Mouse (Mus musculus): ENCODE data around the gene Tmprss9. TPM values are rescaled to one million over a fixed set of nuclear protein-coding genes. Genes with fewer than 3 reads are reported as not detected.

Gene Tmprss9
- total RNA-seq, 2 experiments from 2014 or later: not detected

GRCm38 (mm10) chr10:80932700-80933420, 61.2 kb downstream of the Tmprss9 start:
- intact Hi-C loops (cut with DNase I): no loop called here
- DNase-seq: no peak

DNA sequence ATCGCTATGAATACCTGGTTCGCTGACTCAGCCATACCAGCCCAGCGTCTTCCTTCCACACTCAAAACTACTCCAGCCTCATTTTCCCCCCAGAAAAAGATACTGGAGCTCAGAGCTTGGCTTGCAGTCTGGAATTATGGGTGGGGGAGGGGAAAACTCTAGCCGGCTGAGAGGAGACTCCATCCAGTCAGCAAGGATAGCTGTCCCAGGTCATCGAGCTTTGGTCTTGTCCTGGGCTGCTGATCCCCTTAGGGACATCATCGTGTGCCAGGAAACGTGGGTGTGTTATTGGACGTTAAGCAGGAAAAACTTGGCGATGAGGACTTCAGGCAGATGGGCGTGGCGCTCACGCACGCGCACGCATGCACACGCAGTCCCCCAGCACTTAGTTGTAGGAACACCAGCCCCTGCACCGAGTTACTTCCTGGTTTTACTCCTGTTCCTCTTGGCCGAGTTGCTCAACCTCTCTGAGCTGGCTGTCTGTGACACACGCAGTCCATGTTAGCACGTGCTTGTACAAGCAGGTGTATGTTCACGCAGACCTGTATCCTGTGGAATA, 61.9 kb downstream of the Tmprss9 start:
- DNase-seq: peak in 1 of 2 experiments; percentile 61

DNA sequence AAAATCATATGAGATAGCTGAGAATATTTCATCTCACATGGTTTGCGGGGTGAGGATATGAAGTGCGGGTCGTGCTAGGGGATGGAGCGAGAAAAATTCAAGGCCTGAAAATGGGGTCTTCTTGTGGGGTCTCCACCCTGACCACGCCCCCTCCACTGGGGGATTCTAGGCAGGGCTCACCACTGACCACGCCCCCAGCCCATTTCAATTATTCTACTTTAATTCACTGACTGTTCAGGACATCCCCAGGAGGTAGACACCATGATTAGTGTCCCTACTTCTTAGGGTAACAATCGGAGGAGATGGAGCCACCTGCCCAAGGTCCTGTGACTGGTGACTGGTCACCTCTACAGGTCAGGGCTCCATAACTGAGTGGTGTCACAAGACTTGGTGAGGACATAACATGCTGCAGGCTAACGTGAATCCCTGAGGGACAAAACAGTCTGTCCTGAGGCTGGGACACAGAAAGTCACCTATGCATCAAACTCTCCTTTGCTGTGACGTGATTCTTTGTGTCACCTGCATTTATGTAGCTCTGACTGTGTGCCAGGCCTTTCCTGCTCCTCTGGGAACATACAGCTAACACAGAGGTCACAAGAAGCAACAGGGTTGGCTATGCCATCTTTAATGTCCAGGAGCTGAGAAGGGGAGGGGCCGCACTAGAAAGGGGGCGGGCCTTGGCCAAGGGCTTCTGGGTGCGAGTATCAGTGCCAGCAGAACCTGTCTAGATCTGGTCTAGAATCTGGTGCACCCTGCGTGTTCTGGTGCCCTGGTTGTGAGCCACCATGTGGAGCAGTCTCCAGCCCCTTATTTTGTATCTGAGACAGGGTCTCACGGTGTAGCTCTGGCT, 62.7 kb downstream of the Tmprss9 start:
- intact Hi-C loops (cut with DNase I): no loop called here

More for the DNA sequence above, 61.9 kb downstream of the Tmprss9 start:
- intact Hi-C loops (cut with DNase I): no loop called here

GRCm38 (mm10) chr10:80935241-80935640, 63.6 kb downstream of the Tmprss9 start:
- intact Hi-C loops (cut with DNase I): no loop called here
- DNase-seq: no peak

More for the DNA sequence above, 62.7 kb downstream of the Tmprss9 start:
- no peak for DNase-seq

DNA sequence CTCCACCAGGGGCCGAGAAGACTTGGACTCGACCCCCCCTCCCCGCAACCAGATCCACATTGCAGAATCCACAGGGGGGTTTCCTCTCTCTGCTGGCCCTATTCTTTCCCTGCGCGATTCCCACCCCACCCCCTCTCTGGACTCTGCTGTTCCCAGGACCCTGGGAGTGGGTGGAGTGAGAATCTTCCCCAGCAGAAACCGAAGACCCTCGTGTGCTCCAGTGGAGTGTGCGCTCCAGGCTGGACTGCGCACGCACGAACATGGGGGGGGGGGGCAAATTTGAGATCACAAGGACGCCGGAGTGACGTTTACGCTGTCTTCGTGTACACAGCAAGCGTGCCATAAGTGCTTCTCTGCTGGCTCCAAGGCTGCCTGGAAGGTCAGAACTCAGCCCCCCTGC, 64.0 kb downstream of the Tmprss9 start:
- intact Hi-C loops (cut with DNase I): no loop called here
- DNase-seq: no peak

DNA sequence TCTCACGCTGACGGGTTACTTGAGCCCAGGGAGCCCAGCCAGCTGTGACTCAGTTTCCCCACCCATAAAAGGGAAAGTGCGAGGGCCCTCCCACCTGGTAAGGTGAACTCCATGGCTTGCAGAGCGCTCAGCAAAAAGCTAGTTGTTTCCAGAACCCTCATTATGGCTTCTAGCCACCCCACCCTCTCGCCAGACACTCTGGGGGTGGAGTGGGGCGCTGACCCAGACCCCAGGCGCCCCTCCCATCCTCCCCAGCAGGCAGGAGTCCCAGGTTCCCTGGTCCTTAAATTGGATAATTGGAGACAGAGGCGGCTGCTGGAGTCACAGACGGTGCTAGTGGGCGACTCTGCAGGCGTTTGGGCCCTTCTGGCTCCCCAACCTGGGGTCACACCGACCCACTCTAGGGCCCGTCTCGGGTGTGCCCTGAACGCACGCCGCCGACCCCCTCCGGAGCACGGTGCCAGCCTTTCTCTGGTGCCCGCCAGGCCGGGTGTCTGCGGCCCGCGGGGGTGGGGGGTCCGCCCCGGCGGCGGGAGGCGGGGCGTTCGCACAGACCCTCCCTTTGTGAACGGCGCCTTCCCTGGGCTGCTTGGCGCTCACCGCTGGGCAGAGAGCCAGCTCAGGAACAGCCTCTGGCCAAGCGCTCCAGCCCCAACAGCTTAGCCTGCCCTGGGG, 64.6 kb downstream of the Tmprss9 start:
- DNase-seq: peak; percentile 79 to 81
- intact Hi-C loops (cut with DNase I): no loop called here

- intact Hi-C loops (cut with DNase I): no loop called here
- DNase-seq: no peak
These were observed 65.1 kb downstream of the Tmprss9 start for GRCm38 (mm10) chr10:80936810-80937164.

GRCm38 (mm10) chr10:80937646-80938045, 66.0 kb downstream of the Tmprss9 start:
- peak in 1 of 2 experiments; percentile 40 for DNase-seq
- intact Hi-C loops (cut with DNase I): no loop called here

DNA sequence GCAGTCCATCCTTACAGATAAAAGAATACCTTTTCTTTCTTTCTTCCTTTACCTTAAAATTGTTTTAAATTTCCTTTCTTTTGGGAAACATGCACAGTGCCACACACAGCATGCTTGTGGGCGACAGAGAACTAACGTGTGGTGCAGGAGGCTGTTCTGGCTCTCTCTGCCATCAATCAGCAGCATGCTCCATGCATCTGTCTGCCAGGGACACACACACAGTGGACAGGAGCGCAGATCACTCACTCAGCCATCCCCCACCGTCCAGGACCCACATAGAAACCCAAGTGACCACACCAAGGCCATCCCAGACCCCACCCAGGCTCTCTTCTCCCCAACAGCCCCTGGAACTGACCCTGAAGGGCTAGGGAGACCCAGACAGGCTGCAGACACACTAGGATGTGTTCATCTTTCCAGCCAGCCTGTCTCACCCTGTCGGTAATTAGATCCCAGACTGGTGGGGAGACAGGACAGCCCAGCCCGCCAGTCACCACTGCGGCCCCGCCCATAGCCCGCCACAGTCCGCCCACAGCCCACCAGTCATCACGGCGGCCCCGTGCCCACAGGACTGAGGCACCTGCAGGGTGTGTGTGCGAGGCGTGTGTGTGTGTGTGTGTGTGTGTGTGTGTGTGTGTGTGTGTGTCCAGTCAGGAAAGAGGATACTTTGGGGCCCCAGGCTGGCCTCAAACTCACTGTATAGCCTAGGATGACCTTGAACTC, 67.3 kb downstream of the Tmprss9 start:
- DNase-seq: no peak
- intact Hi-C loops (cut with DNase I): no loop called here

DNA sequence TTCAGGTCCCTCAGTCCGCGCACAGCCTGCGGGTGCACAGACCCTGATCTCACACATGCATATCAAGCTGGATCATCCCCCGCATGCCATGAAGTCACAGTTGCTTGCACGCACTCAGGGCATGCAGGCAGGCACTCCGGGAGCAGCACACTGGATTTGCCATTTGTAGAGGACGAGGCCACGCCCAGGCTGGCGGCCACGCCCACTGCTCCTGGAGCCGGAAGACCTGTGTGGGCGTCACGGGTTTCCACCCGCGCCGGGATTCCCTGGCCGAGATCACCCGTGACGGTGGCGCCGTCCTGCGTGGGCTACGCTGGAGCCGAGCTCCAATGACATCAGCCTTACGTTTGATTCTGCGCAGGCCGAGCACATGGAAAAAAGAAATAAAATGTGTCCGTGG, 68.0 kb downstream of the Tmprss9 start:
- intact Hi-C loops (cut with DNase I): no loop called here
- peak; percentile 78 to 82 for DNase-seq

DNA sequence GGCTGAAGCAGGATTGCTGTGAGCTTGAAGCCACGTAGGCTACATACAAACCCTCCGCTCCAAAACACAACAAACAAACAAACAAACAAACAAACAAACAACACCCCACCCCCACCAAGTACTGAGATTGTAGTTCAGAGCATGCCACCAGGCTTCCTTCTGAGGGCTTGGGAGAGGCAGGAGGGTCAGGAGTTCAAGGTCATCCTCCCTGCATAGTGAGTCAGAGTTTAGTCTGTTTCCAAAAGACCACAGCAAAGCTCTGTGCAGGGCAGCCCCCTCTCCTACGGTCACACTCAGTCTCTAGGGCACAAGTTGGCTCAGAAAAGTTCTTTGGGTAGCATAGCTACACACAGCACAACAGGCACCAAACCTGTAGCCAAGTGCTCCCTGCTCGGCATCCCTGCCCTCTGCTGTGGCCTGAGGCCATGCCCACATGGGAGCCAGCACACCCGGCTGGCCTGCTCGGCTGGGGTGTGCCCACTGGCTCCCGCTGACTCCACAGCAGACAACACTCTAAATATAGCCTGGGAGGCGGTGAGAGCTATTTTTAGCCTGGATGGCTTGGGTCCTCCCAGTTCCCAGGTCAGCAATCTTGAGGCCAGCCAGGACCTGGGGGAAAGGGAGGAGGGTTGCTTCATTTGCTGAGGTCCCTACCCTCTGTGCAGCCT, 68.8 kb downstream of the Tmprss9 start:
- intact Hi-C loops (cut with DNase I): no loop called here
- DNase-seq: peak; percentile 61 to 69

DNA sequence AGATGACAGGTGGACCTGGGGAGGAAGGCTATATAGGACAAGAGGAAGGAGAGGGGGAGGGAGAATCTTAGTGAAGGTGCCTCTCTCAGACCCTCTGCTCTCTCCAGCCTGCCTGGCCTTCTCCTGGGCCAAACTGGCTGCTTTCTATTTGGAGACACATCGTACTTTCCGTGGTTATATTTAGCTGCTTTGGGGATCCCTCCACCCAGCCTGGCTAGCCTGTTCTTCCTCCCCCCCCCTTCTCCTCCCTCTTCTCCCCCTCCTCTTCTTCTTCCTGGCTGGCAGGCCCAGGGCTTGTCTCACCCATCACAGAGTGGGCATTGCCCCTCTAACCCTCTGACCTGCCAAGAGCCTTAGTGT, 69.3 kb downstream of the Tmprss9 start:
- intact Hi-C loops (cut with DNase I): no loop called here
- no peak for DNase-seq

- intact Hi-C loops (cut with DNase I): no loop called here
- no peak for DNase-seq
These were observed 71.3 kb downstream of the Tmprss9 start for GRCm38 (mm10) chr10:80942919-80943318.

DNA sequence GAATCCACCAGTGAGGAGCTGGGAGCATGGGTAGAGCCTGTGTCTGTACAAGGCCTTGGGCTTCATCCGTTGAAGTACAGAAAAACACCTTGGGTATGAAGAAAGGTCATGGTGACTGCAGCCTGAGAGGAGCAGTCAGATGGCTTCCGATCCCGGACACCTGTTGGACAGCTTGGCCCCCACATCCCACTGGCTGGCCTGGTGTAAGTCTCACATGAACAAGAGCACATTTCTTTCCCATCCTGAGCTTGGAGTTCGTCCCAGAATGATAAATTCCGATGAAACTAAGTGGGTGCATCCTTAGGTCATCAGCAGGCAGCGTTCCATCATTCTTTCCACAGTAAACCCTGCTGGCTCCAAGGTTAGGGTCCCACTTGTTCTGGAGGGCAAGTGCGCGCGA, 72.1 kb downstream of the Tmprss9 start:
- intact Hi-C loops (cut with DNase I): no loop called here
- no peak for DNase-seq

DNA sequence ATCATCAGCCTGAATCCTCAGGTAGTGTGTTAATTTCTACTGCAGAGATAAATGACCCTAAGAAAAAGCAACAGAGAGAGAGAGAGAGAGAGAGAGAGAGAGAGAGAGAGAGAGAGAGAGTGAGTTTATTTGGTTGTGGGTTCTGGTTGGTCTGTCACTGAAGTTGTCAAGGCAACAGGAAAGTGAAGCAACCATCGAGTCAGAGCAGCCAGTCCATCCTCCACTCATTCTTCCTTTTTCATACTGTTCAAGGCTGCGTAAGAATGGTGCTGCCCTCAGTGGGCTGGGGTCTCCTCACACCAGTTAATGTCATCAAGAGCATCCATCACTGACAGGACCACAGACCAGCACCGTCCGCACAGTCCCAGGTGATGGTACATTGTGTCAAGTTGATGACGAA, 72.6 kb downstream of the Tmprss9 start:
- intact Hi-C loops (cut with DNase I): no loop called here
- DNase-seq: no peak

GRCm38 (mm10) chr10:80946684-80947437, 75.2 kb downstream of the Tmprss9 start:
- DNase-seq: no peak
- intact Hi-C loops (cut with DNase I): no loop called here

- DNase-seq: peak in 1 of 2 experiments; percentile 43
- intact Hi-C loops (cut with DNase I): no loop called here
These were observed 76.2 kb downstream of the Tmprss9 start for GRCm38 (mm10) chr10:80947802-80948201.

- no peak for DNase-seq
- intact Hi-C loops (cut with DNase I): no loop called here
These were observed 76.9 kb downstream of the Tmprss9 start for GRCm38 (mm10) chr10:80948570-80948969.

GRCm38 (mm10) chr10:80949081-80949480, 77.4 kb downstream of the Tmprss9 start:
- no peak for DNase-seq

More at GRCm38 (mm10) chr10:80949081-80949480, 77.4 kb downstream of the Tmprss9 start:
- intact Hi-C loops (cut with DNase I): no loop called here

Measured in heart, postnatal 36 days (tissue).